Mouse (Mus musculus) CH12.LX (cell line): ENCODE measurements around the gene Arpc3. TPM values are rescaled to one million over a fixed set of nuclear protein-coding genes. Genes with fewer than 3 reads are reported as not detected.

Experiments
- DNase-seq: peaks from one replicate; pipeline ENCODE4 v3.0.0-alpha.2; 2013; ENCODE audit errors: extremely low read depth
- H3K27ac ChIP-seq: 2 replicates; pipeline ENCODE4 v1.5.1; 2012; ENCODE audit warnings: low read depth, mild to moderate bottlenecking, control low read depth, moderate library complexity; ENCODE audit not compliant: insufficient read depth
- H3K27me3 ChIP-seq: replicated peaks from 2 replicates; pipeline ENCODE3; 2012; ENCODE audit warnings: inconsistent platforms
- H3K36me3 ChIP-seq, 2 experiments: replicated peaks in 1 of 2; 2 replicates each; pipeline versions ENCODE3 to v1.6.1; 2012; ENCODE audit warnings: inconsistent platforms in 1 of 2, low read length in 1 of 2, mild to moderate bottlenecking in 1 of 2, mixed read lengths in 1 of 2, moderate library complexity in 1 of 2; ENCODE audit not compliant: control insufficient read depth in 1 of 2, insufficient read depth in 1 of 2
- H3K4me1 ChIP-seq, 2 experiments: 2 replicates each; pipeline ENCODE4 v1.6.1; 2012; ENCODE audit warnings: inconsistent platforms in 1 of 2, moderate library complexity in 1 of 2; ENCODE audit not compliant: insufficient read depth in 2 of 2, control insufficient read depth in 1 of 2
- H3K4me2 ChIP-seq: 2 replicates; pipeline ENCODE4 v1.6.1; 2012; ENCODE audit warnings: low read depth, mild to moderate bottlenecking, control low read depth; ENCODE audit not compliant: poor library complexity, insufficient read depth, severe bottlenecking
- H3K4me3 ChIP-seq, 3 experiments: fragments of 150-350 bp in 1 of 3; sonication (generic) in 1 of 3; replicated peaks in 1 of 3; 2 replicates each; pipeline versions ENCODE3 to v1.5.1; 2011 to 2012; ENCODE audit warnings: low read depth in 2 of 3, low read length in 2 of 3, mild to moderate bottlenecking in 2 of 3, moderate library complexity in 2 of 3, control low read depth in 1 of 3, improper control_type of control experiment in 1 of 3, inconsistent platforms in 1 of 3, mixed read lengths in 1 of 3; ENCODE audit not compliant: poor library complexity in 1 of 3
- H3K79me2 ChIP-seq: replicated peaks from 2 replicates; pipeline ENCODE4 v1.6.1; 2012; ENCODE audit warnings: mild to moderate bottlenecking, moderate library complexity; ENCODE audit not compliant: control insufficient read depth, poor library complexity, insufficient read depth, severe bottlenecking; ENCODE audit errors: extremely low read depth
- H3K9ac ChIP-seq: 2 replicates; pipeline ENCODE4 v1.6.1; 2012; ENCODE audit warnings: low read depth, mild to moderate bottlenecking, control low read depth, moderate library complexity; ENCODE audit not compliant: insufficient read depth
- H3K9me3 ChIP-seq: replicated peaks from 2 replicates; pipeline ENCODE3; 2012; ENCODE audit warnings: low read length, inconsistent platforms, mixed read lengths
- BHLHE40 ChIP-seq: IDR thresholded peaks from 2 replicates; pipeline ENCODE4 v1.6.1; 2011; ENCODE audit warnings: mild to moderate bottlenecking, low read depth, low read length, improper control_type of control experiment
- CHD1 ChIP-seq: IDR thresholded peaks from 2 replicates; pipeline ENCODE4 v1.6.1; 2012; ENCODE audit warnings: low read depth, low read length, improper control_type of control experiment, inconsistent platforms
- CHD2 ChIP-seq: IDR thresholded peaks from 2 replicates; pipeline ENCODE4 v1.6.1; 2011; ENCODE audit warnings: low read length, improper control_type of control experiment
- CTCF ChIP-seq, 2 experiments: IDR thresholded peaks in 1 of 2; conservative IDR thresholded peaks in 1 of 2; 2 replicates each; pipeline ENCODE4 v1.5.1; 2011 to 2012; ENCODE audit warnings: low read depth in 2 of 2, low read length in 2 of 2, improper control_type of control experiment in 1 of 2, inconsistent platforms in 1 of 2, mild to moderate bottlenecking in 1 of 2, moderate library complexity in 1 of 2
- GABPA ChIP-seq: IDR thresholded peaks from 2 replicates; pipeline ENCODE4 v1.6.1; 2012; ENCODE audit warnings: low read depth, low read length, improper control_type of control experiment, inconsistent platforms; ENCODE audit not compliant: insufficient replicate concordance
- HCFC1 ChIP-seq: IDR thresholded peaks from 2 replicates; pipeline ENCODE4 v1.6.1; 2012; ENCODE audit warnings: low read depth, mild to moderate bottlenecking, inconsistent platforms, low read length, improper control_type of control experiment
- JUN ChIP-seq: IDR thresholded peaks from 2 replicates; pipeline ENCODE4 v1.6.1; 2011; ENCODE audit warnings: low read depth, mild to moderate bottlenecking, low read length, improper control_type of control experiment, moderate library complexity; ENCODE audit not compliant: insufficient read depth
- JUND ChIP-seq: conservative IDR thresholded peaks from 2 replicates; pipeline ENCODE4 v1.6.1; 2011; ENCODE audit warnings: low read depth, low read length, improper control_type of control experiment
- MAX ChIP-seq: IDR thresholded peaks from 2 replicates; pipeline ENCODE4 v1.6.1; 2011; ENCODE audit warnings: low read length, improper control_type of control experiment
- MAZ ChIP-seq: IDR thresholded peaks from 2 replicates; pipeline ENCODE4 v1.6.1; 2012; ENCODE audit warnings: low read depth, mild to moderate bottlenecking, inconsistent platforms, low read length, improper control_type of control experiment, moderate library complexity
- MEF2A ChIP-seq: IDR thresholded peaks from 2 replicates; pipeline ENCODE4 v1.6.1; 2014; ENCODE audit warnings: low read depth, mild to moderate bottlenecking, inconsistent platforms, low read length, improper control_type of control experiment, borderline replicate concordance
- MXI1 ChIP-seq: IDR thresholded peaks from 2 replicates; pipeline ENCODE4 v1.6.1; 2011; ENCODE audit warnings: mild to moderate bottlenecking, low read depth, low read length, improper control_type of control experiment
- NELFE ChIP-seq: IDR thresholded peaks from 2 replicates; pipeline ENCODE4 v1.6.1; 2011; ENCODE audit warnings: low read depth, low read length, improper control_type of control experiment
- NRF1 ChIP-seq: IDR thresholded peaks from 2 replicates; pipeline ENCODE4 v1.6.1; 2014; ENCODE audit warnings: low read depth, mild to moderate bottlenecking, inconsistent platforms, low read length, improper control_type of control experiment, moderate library complexity
- PAX5 ChIP-seq: IDR thresholded peaks from 2 replicates; pipeline ENCODE4 v1.6.1; 2012; ENCODE audit warnings: low read length, inconsistent platforms, mixed read lengths
- POLR2AphosphoS2 ChIP-seq: IDR thresholded peaks from 2 replicates; pipeline ENCODE4 v1.6.1; 2011; ENCODE audit warnings: low read depth, low read length, improper control_type of control experiment
- RAD21 ChIP-seq: IDR thresholded peaks from 2 replicates; pipeline ENCODE4 v1.6.1; 2011; ENCODE audit warnings: low read depth, mild to moderate bottlenecking, low read length, improper control_type of control experiment, moderate library complexity
- RCOR1 ChIP-seq: conservative IDR thresholded peaks from 2 replicates; pipeline ENCODE4 v1.6.1; 2012; ENCODE audit warnings: low read depth, mild to moderate bottlenecking, inconsistent platforms, low read length, improper control_type of control experiment
- SIN3A ChIP-seq: IDR thresholded peaks from 2 replicates; pipeline ENCODE4 v1.6.1; 2012; ENCODE audit warnings: low read length, improper control_type of control experiment, inconsistent platforms
- TBP ChIP-seq: conservative IDR thresholded peaks from 2 replicates; pipeline ENCODE4 v1.6.1; 2011; ENCODE audit warnings: low read depth, low read length, improper control_type of control experiment
- TCF12 ChIP-seq: IDR thresholded peaks from 2 replicates; pipeline ENCODE4 v1.6.1; 2014; ENCODE audit warnings: low read depth, mild to moderate bottlenecking, inconsistent platforms, low read length, improper control_type of control experiment
- USF1 ChIP-seq: IDR thresholded peaks from 2 replicates; pipeline ENCODE4 v1.6.1; 2014; ENCODE audit warnings: low read depth, mild to moderate bottlenecking, inconsistent platforms, low read length, improper control_type of control experiment
- ZC3H11A ChIP-seq: IDR thresholded peaks from 2 replicates; pipeline ENCODE4 v1.6.1; 2012; ENCODE audit warnings: low read depth, mild to moderate bottlenecking, inconsistent platforms, low read length, improper control_type of control experiment
- ZKSCAN1 ChIP-seq: IDR thresholded peaks from 2 replicates; pipeline ENCODE4 v1.6.1; 2012; ENCODE audit warnings: low read depth, inconsistent platforms, low read length, improper control_type of control experiment, borderline replicate concordance
- ZMIZ1 ChIP-seq: IDR thresholded peaks from 2 replicates; pipeline ENCODE4 v1.6.1; 2012; ENCODE audit warnings: low read depth, mild to moderate bottlenecking, inconsistent platforms, low read length, improper control_type of control experiment
- ZNF384 ChIP-seq: IDR thresholded peaks from 2 replicates; pipeline ENCODE4 v1.6.1; 2012; ENCODE audit warnings: low read depth, low read length, improper control_type of control experiment, inconsistent platforms
- dilution Hi-C: fragments of 300-500 bp; cut with MboI; formaldehyde crosslinking; loops from 2 replicates; pipeline ENCODE4 v1.14.3; 2020; ENCODE audit warnings: low sequenced_read_pairs; ENCODE audit not compliant: extremely low pct_unique_long_range_greater_than_20kb, extremely low pct_ligation_motif_present
- in situ Hi-C: fragments of 300-500 bp; cut with MboI; formaldehyde crosslinking; loops from 3 replicates; pipeline ENCODE4 v1.14.3; 2019; ENCODE audit warnings: low sequenced_read_pairs, low pct_ligation_motif_present, low pct_unique_long_range_greater_than_20kb, mixed read lengths
- polyA plus RNA-seq: library from polyadenylated mRNA; unstranded; fragments of >175 nt; gene quantifications from 2 replicates; pipeline ENCODE4 v1.2.1, GENCODE M21; 2012; ENCODE audit warnings: low read depth; ENCODE audit not compliant: insufficient read length
- total RNA-seq, 2 experiments: library from RNA; depleted of rRNA; stranded (reverse); fragments of 300-350 nt in 1 of 2; fragments of >200 nt in 1 of 2; gene quantifications; 2 replicates each; pipeline ENCODE4 v1.2.3; 2012 to 2014

Gene Arpc3
- total and polyA plus RNA-seq, 3 experiments = 256 to 543 (median 297) TPM

GRCm38 (mm10) chr5:122422071-122422964 lies 30.6 kb downstream of the Arpc3 start (continued):
- TF ChIP-seq SIN3A (peak; percentile 90), ZMIZ1 (peak; percentile 60)

GRCm38 (mm10) chr5:122423083-122423482 lies 31.4 kb downstream of the Arpc3 start:
- Histone ChIP-seq H3K4me1 (peaks cover 6 to 20% of the 10 kb centered on the region in 2 experiments; a peak in 3 of 4 replicates), H3K27ac (no peak overlapping the region), H3K9ac (peak overlapping the region; percentile 82), H3K4me2 (peak overlapping the region; percentile 45; the same call in 1 of the 2 replicates), H3K79me2 (peaks cover 17% of the 10 kb centered on the region), H3K4me3 (peak overlapping the region; percentile 94 to 98 (median 95)), H3K27me3 (no peaks in the 10 kb centered on the region), H3K9me3 (no peaks in the 10 kb centered on the region), H3K36me3 (peaks cover 7 to 28% of the 10 kb centered on the region in 2 experiments)
- dilution Hi-C loops (no loop called here), in situ Hi-C loops (no loop called here)
- peak; percentile 14 for DNase-seq
- TF ChIP-seq PAX5 (no peak), MEF2A (no peak), CTCF (conservative IDR thresholded peaks at IDR 0.05 in 1 of 2, IDR thresholded peaks at IDR 0.05 in 1 of 2; ENCODE audit: low read depth in 2 of 2, low read length in 2 of 2) (no peak), CHD2 (no peak), NELFE (no peak), TBP (no peak), USF1 (no peak), CHD1 (no peak), NRF1 (no peak), BHLHE40 (no peak), MXI1 (no peak), MAX (no peak), ZNF384 (no peak), HCFC1 (no peak), SIN3A (no peak), ZC3H11A (no peak), ZKSCAN1 (no peak), TCF12 (no peak)

DNA sequence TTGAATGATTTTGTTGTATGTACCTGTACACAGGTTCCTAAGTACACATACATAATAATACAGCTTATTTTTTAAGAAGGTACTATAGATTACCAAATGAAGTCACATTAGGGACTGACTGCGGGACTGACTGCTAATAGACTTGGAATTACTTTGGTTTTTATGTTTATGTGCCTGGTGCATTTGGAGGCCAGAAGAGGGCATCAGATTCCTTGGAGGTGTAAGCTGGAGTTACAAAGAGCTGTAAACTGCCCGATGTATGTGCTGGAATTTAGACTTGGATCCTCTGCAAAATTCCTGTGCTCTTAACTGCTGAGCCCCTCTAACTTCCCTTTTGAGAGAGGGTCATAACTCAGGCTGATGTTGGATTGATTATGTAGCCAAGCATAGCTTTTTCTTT lies 33.9 kb downstream of the Arpc3 start:
- Histone ChIP-seq H3K9me3 (no peaks in the 10 kb centered on the region), H3K36me3 (peaks cover 24 to 51% of the 10 kb centered on the region in 2 experiments), H3K27ac (no peak overlapping the region), H3K27me3 (no peaks in the 10 kb centered on the region), H3K4me3 (no peak overlapping the region), H3K4me2 (no peak overlapping the region), H3K9ac (no peak overlapping the region), H3K4me1 (peaks cover 5 to 25% of the 10 kb centered on the region in 2 experiments; a peak in 3 of 4 replicates), H3K79me2 (peaks cover 17% of the 10 kb centered on the region)
- dilution Hi-C loops = no loop called here
- TF ChIP-seq GABPA = no peak
- no peak for TF ChIP-seq POLR2AphosphoS2
- TF ChIP-seq RCOR1 = no peak
- no peak for TF ChIP-seq RAD21
- no peak for TF ChIP-seq MAX
- no peak for TF ChIP-seq JUN
- TF ChIP-seq ZC3H11A = no peak
- TF ChIP-seq MAZ = no peak
- no peak for TF ChIP-seq JUND
- TF ChIP-seq, all 38 proteins: peak for 0
- no peak for DNase-seq
- in situ Hi-C loops = no loop called here
